Mouse (Mus musculus): ENCODE data around the gene Helq. TPM values are rescaled to one million over a fixed set of nuclear protein-coding genes. Genes with fewer than 3 reads are reported as not detected.

Helq gene
- 12.1 and 19.6 TPM in 2 replicates for total RNA-seq (2012; rRNA removed)
- 13.1 and 15.7 TPM in 2 replicates for total RNA-seq (2014; rRNA removed)
- 24.3 and 31.4 TPM in 2 replicates for polyA plus RNA-seq (2012; ENCODE audit: insufficient read length, low read depth)

DNA sequence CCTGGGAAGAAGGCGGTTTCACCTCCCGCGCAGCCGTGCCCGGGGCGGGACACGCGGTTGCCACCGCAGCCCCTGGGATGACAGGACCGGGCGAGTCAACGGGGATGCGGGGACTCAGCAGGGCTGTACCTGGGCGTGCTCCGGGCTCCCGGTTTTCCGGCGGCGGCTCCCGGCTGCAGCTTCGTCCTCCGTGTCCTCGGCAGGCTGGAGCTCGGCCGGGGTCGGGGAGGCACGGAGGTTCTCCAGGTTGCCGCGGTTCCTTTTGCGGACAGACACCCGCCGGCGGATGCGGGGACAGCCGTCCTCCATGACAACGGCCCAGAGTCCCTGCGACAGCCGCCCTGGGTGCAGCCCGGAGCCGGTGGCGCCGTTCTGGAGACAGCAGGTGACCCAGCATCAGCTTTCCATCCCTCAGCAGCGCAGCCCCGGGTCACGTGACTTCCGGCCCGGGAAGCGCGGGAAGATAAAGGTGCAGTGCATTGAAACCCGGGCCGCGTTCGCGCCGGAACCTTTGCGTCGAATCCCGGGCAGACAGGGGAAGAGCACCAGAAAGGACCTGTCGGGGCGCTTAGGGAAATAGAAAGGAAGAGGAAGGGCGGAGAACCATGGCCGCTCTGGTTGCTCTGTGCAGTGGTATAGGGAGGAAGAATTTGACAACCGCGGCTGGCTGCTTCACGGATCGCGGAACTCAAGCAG lies at the start of gene Helq, which contains the start of gene Mrps18c:
Gene Helq (minus strand): TSS at position 434 of the 696 bp plus-strand sequence.
Gene Mrps18c (plus strand): TSS at position 463 of the 696 bp plus-strand sequence.
- 0 out of 2 replicates have a peak within 1 kb of the TSS, but pooled peaks have one; percentile 30 for H3K27ac ChIP-seq (ENCODE audit: insufficient read depth, low read depth)
- in situ Hi-C loops (cut with MboI; ENCODE audit: low pct_ligation_motif_present, low pct_unique_long_range_greater_than_20kb, low sequenced_read_pairs) = loop anchor here (10.0 to 25.0 kb wide), 2 partner anchors 114 to 236 kb away; partner anchors contain the start of gene Plac8

DNA sequence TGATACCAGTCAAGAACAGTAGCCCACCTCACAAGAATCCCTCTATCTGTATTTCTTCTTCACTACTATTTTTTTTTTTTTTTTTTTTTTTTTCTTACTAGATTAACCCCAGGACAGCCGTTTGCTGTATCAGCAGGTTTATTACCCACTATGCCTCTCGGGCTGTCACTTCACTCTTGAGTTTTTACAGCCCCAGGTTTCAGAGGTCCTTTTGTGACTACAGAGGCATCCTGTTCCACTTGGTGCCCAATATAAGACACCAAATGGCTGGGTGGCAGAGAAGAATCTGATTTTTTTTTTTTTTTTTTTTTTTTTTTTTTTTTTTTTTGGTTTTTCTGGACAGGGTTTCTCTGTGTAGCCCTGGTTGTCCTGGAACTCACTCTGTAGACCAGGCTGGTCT lies 48.7 kb upstream of the Helq start:
- no peak for DNase-seq (ENCODE audit: extremely low read depth)
- dilution Hi-C loops (cut with MboI; ENCODE audit: extremely low pct_ligation_motif_present, extremely low pct_unique_long_range_greater_than_20kb, low sequenced_read_pairs) = no loop called here
- in situ Hi-C loops (cut with MboI; ENCODE audit: low pct_ligation_motif_present, low pct_unique_long_range_greater_than_20kb, low sequenced_read_pairs) = loop anchor here (5.0 kb wide), 1 partner anchor 65 kb away; no protein-coding TSS in a partner anchor

More for the DNA sequence above, at the start of gene Helq, which contains the start of gene Mrps18c:
- H3K9ac ChIP-seq (ENCODE audit: insufficient read depth, low read depth) = peak within 1 kb of the TSS; percentile 93
- peaks cover 49% of the 10 kb centered on the region for H3K79me2 ChIP-seq (replicated peaks; ENCODE audit: control insufficient read depth, extremely low read depth, insufficient read depth, poor library complexity, severe bottlenecking)
- no peaks in the 10 kb centered on the region for H3K9me3 ChIP-seq (replicated peaks; ENCODE audit: low read length)
- TF ChIP-seq TCF12 (IDR thresholded peaks at IDR 0.05; ENCODE audit: low read depth, low read length) (peak; percentile 94), CTCF (conservative IDR thresholded peaks at IDR 0.05 in 1 of 2, IDR thresholded peaks at IDR 0.05 in 1 of 2; ENCODE audit: low read depth in 2 of 2, low read length in 2 of 2) (no peak), POLR2A (IDR thresholded peaks at IDR 0.05; ENCODE audit: low read depth, low read length) (peak; percentile 77), CHD1 (IDR thresholded peaks at IDR 0.05; ENCODE audit: low read depth, low read length) (0 out of 2 replicates have a peak, but pooled peaks have one; percentile 43), SIN3A (IDR thresholded peaks at IDR 0.05; ENCODE audit: low read length) (peak; percentile 95), IRF4 (IDR thresholded peaks at IDR 0.05; ENCODE audit: low read depth, low read length) (peak; percentile 78), BHLHE40 (IDR thresholded peaks at IDR 0.05; ENCODE audit: low read depth, low read length) (peak; percentile 99), USF1 (IDR thresholded peaks at IDR 0.05; ENCODE audit: low read depth, low read length) (peak; percentile 98), GABPA (IDR thresholded peaks at IDR 0.05; ENCODE audit: insufficient replicate concordance, low read depth, low read length) (no peak; the same call in 1 of the 2 replicates), CHD2 (IDR thresholded peaks at IDR 0.05; ENCODE audit: low read length) (peak; percentile 27; the same call in 1 of the 2 replicates), USF2 (conservative IDR thresholded peaks at IDR 0.05; ENCODE audit: low read depth, low read length) (peak; percentile 93), ZKSCAN1 (IDR thresholded peaks at IDR 0.05; ENCODE audit: borderline replicate concordance, low read depth, low read length) (no peak), MAX (IDR thresholded peaks at IDR 0.05; ENCODE audit: low read length) (peak; percentile 90), MXI1 (IDR thresholded peaks at IDR 0.05; ENCODE audit: low read depth, low read length) (peak; percentile 92), ETS1 (conservative IDR thresholded peaks at IDR 0.05; ENCODE audit: low read depth, low read length) (peak; percentile 51), EP300 (IDR thresholded peaks at IDR 0.05; ENCODE audit: low read length) (no peak), UBTF (IDR thresholded peaks at IDR 0.05; ENCODE audit: low read depth, low read length) (peak; percentile 56), MEF2A (IDR thresholded peaks at IDR 0.05; ENCODE audit: borderline replicate concordance, low read depth, low read length) (peak; percentile 74), ZMIZ1 (IDR thresholded peaks at IDR 0.05; ENCODE audit: low read depth, low read length) (peak; percentile 69; the same call in 1 of the 2 replicates), NELFE (IDR thresholded peaks at IDR 0.05; ENCODE audit: low read depth, low read length) (peak; percentile 72), POLR2AphosphoS2 (IDR thresholded peaks at IDR 0.05; ENCODE audit: low read depth, low read length) (no peak), PAX5 (IDR thresholded peaks at IDR 0.05; ENCODE audit: low read length) (no peak), HCFC1 (IDR thresholded peaks at IDR 0.05; ENCODE audit: low read depth, low read length) (peak; percentile 94), KAT2A (IDR thresholded peaks at IDR 0.05; ENCODE audit: insufficient replicate concordance, low read length) (peak; percentile 86; the same call in 1 of the 2 replicates), NRF1 (IDR thresholded peaks at IDR 0.05; ENCODE audit: low read depth, low read length) (peak; percentile 56), MAZ (IDR thresholded peaks at IDR 0.05; ENCODE audit: low read depth, low read length) (0 out of 2 replicates have a peak, but pooled peaks have one; percentile 41), ELF1 (IDR thresholded peaks at IDR 0.05; ENCODE audit: low read depth, low read length) (peak; percentile 96), MYC (IDR thresholded peaks at IDR 0.05; ENCODE audit: low read depth, low read length) (peak; percentile 68; the same call in 1 of the 2 replicates), ZNF384 (IDR thresholded peaks at IDR 0.05; ENCODE audit: low read depth, low read length) (no peak), SMC3 (IDR thresholded peaks at IDR 0.05; ENCODE audit: low read depth, low read length) (no peak), TBP (conservative IDR thresholded peaks at IDR 0.05; ENCODE audit: low read depth, low read length) (peak; percentile 81), ZC3H11A (IDR thresholded peaks at IDR 0.05; ENCODE audit: low read depth, low read length) (no peak), E2F4 (IDR thresholded peaks at IDR 0.05; ENCODE audit: insufficient replicate concordance, low read depth, low read length) (peak; percentile 97), RCOR1 (conservative IDR thresholded peaks at IDR 0.05; ENCODE audit: low read depth, low read length) (no peak; the same call in 1 of the 2 replicates), JUND (conservative IDR thresholded peaks at IDR 0.05; ENCODE audit: low read depth, low read length) (no peak), RAD21 (IDR thresholded peaks at IDR 0.05; ENCODE audit: low read depth, low read length) (no peak), MAFK (IDR thresholded peaks at IDR 0.05; ENCODE audit: insufficient replicate concordance, low read length) (no peak), JUN (IDR thresholded peaks at IDR 0.05; ENCODE audit: insufficient read depth, low read depth, low read length) (no peak)
- no peaks in the 10 kb centered on the region for H3K27me3 ChIP-seq (replicated peaks)
- H3K36me3 ChIP-seq (replicated peaks in 1 of 2; ENCODE audit: control insufficient read depth in 1 of 2, insufficient read depth in 1 of 2, low read length in 1 of 2) = peaks cover 39 to 60% of the 10 kb centered on the region in 2 experiments
- DNase-seq (ENCODE audit: extremely low read depth) = peak; percentile 93
- H3K4me3 ChIP-seq (replicated peaks in 1 of 3; ENCODE audit: low read depth in 2 of 3, low read length in 2 of 3, poor library complexity in 1 of 3) = peak within 1 kb of the TSS; percentile 70 to 89 (median 72)
- peaks cover 5 to 45% of the 10 kb centered on the region in 2 experiments for H3K4me1 ChIP-seq (ENCODE audit: control insufficient read depth in 1 of 2, insufficient read depth in 2 of 2)
- dilution Hi-C loops (cut with MboI; ENCODE audit: extremely low pct_ligation_motif_present, extremely low pct_unique_long_range_greater_than_20kb, low sequenced_read_pairs) = no loop called here
- H3K4me2 ChIP-seq (ENCODE audit: insufficient read depth, low read depth, poor library complexity, severe bottlenecking) = peak within 1 kb of the TSS; percentile 100

More for the DNA sequence above, 48.7 kb upstream of the Helq start:
- peak overlapping the region; percentile 66 for H3K4me2 ChIP-seq (ENCODE audit: insufficient read depth, low read depth, poor library complexity, severe bottlenecking)
- peaks cover 21% of the 10 kb centered on the region for H3K27me3 ChIP-seq (replicated peaks)
- H3K36me3 ChIP-seq (replicated peaks in 1 of 2; ENCODE audit: control insufficient read depth in 1 of 2, insufficient read depth in 1 of 2, low read length in 1 of 2) = no peaks in the 10 kb centered on the region
- H3K4me1 ChIP-seq (ENCODE audit: control insufficient read depth in 1 of 2, insufficient read depth in 2 of 2) = peaks cover 0 to 11% of the 10 kb centered on the region in 2 experiments; a peak in 3 of 4 replicates
- H3K9me3 ChIP-seq (replicated peaks; ENCODE audit: low read length) = peaks cover 5% of the 10 kb centered on the region
- H3K9ac ChIP-seq (ENCODE audit: insufficient read depth, low read depth) = no peak overlapping the region
- no peak overlapping the region for H3K4me3 ChIP-seq (replicated peaks in 1 of 3; ENCODE audit: low read depth in 2 of 3, low read length in 2 of 3, poor library complexity in 1 of 3)
- TF ChIP-seq ZNF384 (IDR thresholded peaks at IDR 0.05; ENCODE audit: low read depth, low read length) = peak; percentile 72
- no peak for TF ChIP-seq NRF1 (IDR thresholded peaks at IDR 0.05; ENCODE audit: low read depth, low read length)
- 0 out of 2 replicates have a peak, but pooled peaks have one; percentile 42 for TF ChIP-seq MAFK (IDR thresholded peaks at IDR 0.05; ENCODE audit: insufficient replicate concordance, low read length)
- no peak for TF ChIP-seq GABPA (IDR thresholded peaks at IDR 0.05; ENCODE audit: insufficient replicate concordance, low read depth, low read length)
- TF ChIP-seq E2F4 (IDR thresholded peaks at IDR 0.05; ENCODE audit: insufficient replicate concordance, low read depth, low read length) = no peak
- TF ChIP-seq MYC (IDR thresholded peaks at IDR 0.05; ENCODE audit: low read depth, low read length) = no peak
- no peak for TF ChIP-seq UBTF (IDR thresholded peaks at IDR 0.05; ENCODE audit: low read depth, low read length)
- H3K79me2 ChIP-seq (replicated peaks; ENCODE audit: control insufficient read depth, extremely low read depth, insufficient read depth, poor library complexity, severe bottlenecking) = no peaks in the 10 kb centered on the region
- H3K27ac ChIP-seq (ENCODE audit: insufficient read depth, low read depth) = no peak overlapping the region

Data from CH12.LX (cell line).